Mouse (Mus musculus) embryonic facial prominence, embryonic 14.5 days (tissue): Measurements from ENCODE around the gene 1700025G04Rik. TPM values are rescaled to one million over a fixed set of nuclear protein-coding genes. Genes with fewer than 3 reads are reported as not detected.
"Not testable (repeated sequence)": the region's sequence is repeated elsewhere in the genome, so short reads cannot be mapped to it uniquely, and the experiment has no call there.

Experiments
- ATAC-seq: fragments of 200-750 bp; cut with Nextera tagmentation; 2 replicates; pipeline ENCODE4 v1.8.0; 2017; ENCODE audit warnings: low read depth, moderate number of reproducible peaks, moderate TSS enrichment
- DNase-seq: peaks from one replicate; pipeline ENCODE4 v3.0.0-alpha.2; 2015; ENCODE audit warnings: low spot score
- H3K27ac ChIP-seq: fragments of 300-500 bp; sonication (generic); replicated peaks from 2 replicates; pipeline ENCODE4 v1.5.1; 2014; ENCODE audit warnings: low read depth, mild to moderate bottlenecking, low read length, moderate library complexity
- H3K27me3 ChIP-seq: fragments of 300-500 bp; sonication (generic); replicated peaks from 2 replicates; pipeline ENCODE4 v1.6.1; 2014; ENCODE audit warnings: low read length; ENCODE audit not compliant: control insufficient read depth, insufficient read depth
- H3K36me3 ChIP-seq: fragments of 300-500 bp; sonication (generic); 2 replicates; pipeline ENCODE4 v1.6.1; 2014; ENCODE audit warnings: low read length, mixed read lengths; ENCODE audit not compliant: control insufficient read depth, insufficient read depth
- H3K4me1 ChIP-seq: fragments of 300-500 bp; sonication (generic); 2 replicates; pipeline ENCODE4 v1.6.1; 2014; ENCODE audit warnings: antibody characterized with exemption, low read length; ENCODE audit not compliant: control insufficient read depth, insufficient read depth
- H3K4me2 ChIP-seq: fragments of 300-500 bp; sonication (generic); 2 replicates; pipeline ENCODE4 v1.6.1; 2014; ENCODE audit warnings: low read depth, mild to moderate bottlenecking, low read length, moderate library complexity, mixed read lengths
- H3K4me3 ChIP-seq: fragments of 300-500 bp; sonication (generic); 2 replicates; pipeline ENCODE4 v1.5.1; 2014; ENCODE audit warnings: low read depth, mild to moderate bottlenecking, low read length
- H3K9ac ChIP-seq: fragments of 300-500 bp; sonication (generic); 2 replicates; pipeline ENCODE4 v1.6.1; 2014; ENCODE audit warnings: low read depth, mild to moderate bottlenecking, low read length, moderate library complexity, mixed read lengths
- H3K9me3 ChIP-seq: fragments of 300-500 bp; sonication (generic); 2 replicates; pipeline ENCODE4 v1.6.1; 2016; ENCODE audit warnings: low read length; ENCODE audit not compliant: control insufficient read depth
- WGBS: fragments of 180-500 bp; shearing (Covaris S2); extraction: QIAGEN DNeasy Blood & Tissue Kit; methylation state at CpG from one replicate; pipeline ENCODE4 v1.1.7; 2014; 5-methylcytosine and 5-hydroxymethylcytosine counted together
- polyA plus RNA-seq: library from polyadenylated mRNA; unstranded; fragments of >200 nt; fragmentation: Nextera tagmentation; extraction: Ambion mirVana; gene quantifications from 2 replicates; pipeline ENCODE4 v1.2.1, GENCODE M21; 2014

Gene 1700025G04Rik
- polyA plus RNA-seq, 1 experiment from 2014 or later = 35.5 TPM

DNA sequence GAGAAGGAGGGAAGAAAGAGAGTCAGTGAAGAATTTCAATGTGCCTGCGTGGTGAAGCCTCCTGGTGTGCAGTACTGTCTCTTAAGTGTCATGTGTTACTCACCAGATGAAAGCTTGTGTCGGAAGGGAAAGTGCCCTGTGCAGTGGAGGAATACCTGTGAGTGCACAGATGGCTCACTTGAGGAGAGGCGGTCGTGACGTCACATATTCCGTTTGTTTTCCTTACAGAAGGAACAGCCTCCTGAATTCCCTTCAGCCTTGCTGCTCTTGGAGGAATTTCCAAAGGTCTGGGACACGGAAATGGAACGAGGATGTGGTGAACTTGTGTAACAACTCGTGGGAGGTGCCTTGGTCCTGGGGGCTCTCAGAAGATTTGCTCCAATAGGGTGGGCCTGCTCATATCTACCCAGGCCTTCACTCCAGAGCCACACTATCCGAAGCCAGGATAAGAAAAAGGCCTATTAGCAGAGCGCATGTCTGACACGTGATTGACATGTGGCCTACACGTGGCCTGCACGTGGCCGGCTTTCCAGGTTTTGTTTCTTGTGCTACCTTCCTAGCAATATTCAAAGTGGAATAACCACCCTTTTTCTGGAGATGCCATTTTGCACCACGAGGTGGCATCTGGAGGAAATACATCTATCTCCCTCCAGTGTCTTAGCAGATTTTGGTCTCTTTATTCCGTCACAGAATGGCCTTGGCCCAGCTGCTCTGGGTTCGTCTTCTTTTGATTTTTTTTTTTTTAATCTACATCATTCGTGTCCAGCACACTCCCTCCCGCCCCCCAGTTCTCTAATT lies 238.7 kb downstream of the 1700025G04Rik start:
- DNase-seq (no peak), ATAC-seq (no peak)
- 85% methylated on average over 20 of the region's 20 CpGs for WGBS
- H3K27me3 ChIP-seq = no peaks in the 10 kb centered on the region
- H3K9ac ChIP-seq = no peak overlapping the region
- no peak overlapping the region for H3K4me3 ChIP-seq
- no peak overlapping the region for H3K27ac ChIP-seq
- H3K4me2 ChIP-seq = no peak overlapping the region
- H3K9me3 ChIP-seq = no peaks in the 10 kb centered on the region
- no peaks in the 10 kb centered on the region for H3K36me3 ChIP-seq
- 0 out of 2 replicates have a peak, but pooled peaks cover 4% of the 10 kb centered on the region for H3K4me1 ChIP-seq

- H3K27ac ChIP-seq = no peak overlapping the region
- 89% methylated on average over 16 of the region's 16 CpGs for WGBS
- H3K4me3 ChIP-seq = no peak overlapping the region
- H3K9ac ChIP-seq = no peak overlapping the region
- no peak for ATAC-seq
- DNase-seq = no peak
- no peaks in the 10 kb centered on the region for H3K4me1 ChIP-seq
- no peaks in the 10 kb centered on the region for H3K9me3 ChIP-seq
- H3K27me3 ChIP-seq = no peaks in the 10 kb centered on the region
- no peak overlapping the region for H3K4me2 ChIP-seq
- H3K36me3 ChIP-seq = no peaks in the 10 kb centered on the region
Observed at GRCm38 (mm10) chr1:151849993-151850608, 239.8 kb downstream of the 1700025G04Rik start.

GRCm38 (mm10) chr1:151848286-151848685 lies 241.6 kb downstream of the 1700025G04Rik start:
- no peak overlapping the region for H3K4me2 ChIP-seq
- DNase-seq (no peak), ATAC-seq (no peak)
- H3K27me3 ChIP-seq = no peaks in the 10 kb centered on the region
- H3K36me3 ChIP-seq = no peaks in the 10 kb centered on the region
- no peaks in the 10 kb centered on the region for H3K9me3 ChIP-seq
- no peak overlapping the region for H3K4me3 ChIP-seq
- no peak overlapping the region for H3K9ac ChIP-seq
- no peak overlapping the region for H3K27ac ChIP-seq
- 95% methylated on average over 2 of the region's 2 CpGs for WGBS
- H3K4me1 ChIP-seq = no peaks in the 10 kb centered on the region

DNA sequence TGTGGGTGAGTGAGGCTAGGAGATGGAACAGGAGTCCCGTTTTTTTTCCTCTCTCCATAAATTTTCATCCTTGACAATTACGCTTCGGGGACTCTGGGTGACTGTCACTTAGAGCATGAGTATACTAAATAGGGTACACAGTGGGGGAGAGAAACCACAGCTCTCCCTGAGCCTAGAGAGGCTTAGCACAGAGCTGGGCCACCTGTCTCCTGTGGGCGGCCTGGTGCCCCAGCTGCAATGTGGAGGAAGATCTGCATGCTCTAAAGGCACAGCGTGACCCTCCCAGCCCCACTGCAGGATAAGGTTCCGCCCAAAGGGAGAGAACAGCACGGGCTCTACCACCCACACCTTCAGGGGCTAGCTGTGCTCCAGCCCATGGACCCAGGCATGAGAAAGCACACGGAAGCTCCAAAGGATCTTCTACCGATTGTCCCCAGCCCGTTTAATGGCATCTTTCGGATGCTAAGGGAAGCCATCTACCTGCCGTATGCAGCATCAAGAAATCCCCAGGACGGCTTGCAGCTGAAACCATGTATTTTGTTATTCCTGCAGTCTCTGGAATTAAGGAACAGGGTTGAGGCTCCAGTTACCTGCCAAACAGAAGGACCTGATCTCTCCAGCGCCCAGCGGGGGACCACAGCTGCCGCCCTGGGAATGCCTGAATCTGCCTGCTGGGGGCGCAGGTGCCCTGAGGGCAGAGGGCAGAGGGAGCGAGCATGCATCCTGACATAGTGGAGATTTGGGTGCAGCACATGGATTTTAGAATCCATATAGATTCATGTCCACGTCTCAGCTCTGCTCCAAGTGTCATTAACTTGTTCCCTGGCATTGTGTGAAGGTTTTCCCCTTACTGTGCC lies 243.8 kb downstream of the 1700025G04Rik start:
- DNase-seq (no peak), ATAC-seq (0 out of 2 replicates have a peak, but pooled peaks have one; percentile 44)
- no peaks in the 10 kb centered on the region for H3K36me3 ChIP-seq
- H3K27ac ChIP-seq = no peak overlapping the region
- no peak overlapping the region for H3K4me2 ChIP-seq
- H3K4me1 ChIP-seq = no peaks in the 10 kb centered on the region
- H3K27me3 ChIP-seq = no peaks in the 10 kb centered on the region
- H3K9me3 ChIP-seq = no peaks in the 10 kb centered on the region
- WGBS = 57% methylated on average over 19 of the region's 19 CpGs
- H3K9ac ChIP-seq = no peak overlapping the region
- no peak overlapping the region for H3K4me3 ChIP-seq

GRCm38 (mm10) chr1:151845252-151845832 lies 244.6 kb downstream of the 1700025G04Rik start:
- Histone ChIP-seq H3K4me3 (no peak overlapping the region), H3K4me1 (no peaks in the 10 kb centered on the region), H3K9ac (no peak overlapping the region), H3K27me3 (no peaks in the 10 kb centered on the region), H3K9me3 (no peaks in the 10 kb centered on the region), H3K27ac (no peak overlapping the region), H3K36me3 (no peaks in the 10 kb centered on the region), H3K4me2 (no peak overlapping the region)
- DNase-seq (no peak), ATAC-seq (no peak)
- WGBS = 79% methylated on average over 17 of the region's 17 CpGs

- not testable (repeated sequence) for ATAC-seq, H3K9ac ChIP-seq, H3K36me3 ChIP-seq, H3K27me3 ChIP-seq, H3K4me2 ChIP-seq, H3K4me3 ChIP-seq, H3K27ac ChIP-seq, H3K9me3 ChIP-seq, DNase-seq, H3K4me1 ChIP-seq
- WGBS = 100% methylated on average over 1 of the region's 1 CpGs
Observed at GRCm38 (mm10) chr1:151840345-151840744, 249.6 kb downstream of the 1700025G04Rik start.

- ATAC-seq = no peak
- no peak for DNase-seq
- Histone ChIP-seq H3K27ac (no peak overlapping the region), H3K4me2 (no peak overlapping the region), H3K9ac (no peak overlapping the region), H3K4me3 (no peak overlapping the region), H3K27me3 (no peaks in the 10 kb centered on the region), H3K36me3 (no peaks in the 10 kb centered on the region), H3K9me3 (peaks cover 16% of the 10 kb centered on the region), H3K4me1 (no peaks in the 10 kb centered on the region)
- 86% methylated on average over 4 of the region's 4 CpGs for WGBS
Observed at GRCm38 (mm10) chr1:151835261-151835660, 254.7 kb downstream of the 1700025G04Rik start.

DNA sequence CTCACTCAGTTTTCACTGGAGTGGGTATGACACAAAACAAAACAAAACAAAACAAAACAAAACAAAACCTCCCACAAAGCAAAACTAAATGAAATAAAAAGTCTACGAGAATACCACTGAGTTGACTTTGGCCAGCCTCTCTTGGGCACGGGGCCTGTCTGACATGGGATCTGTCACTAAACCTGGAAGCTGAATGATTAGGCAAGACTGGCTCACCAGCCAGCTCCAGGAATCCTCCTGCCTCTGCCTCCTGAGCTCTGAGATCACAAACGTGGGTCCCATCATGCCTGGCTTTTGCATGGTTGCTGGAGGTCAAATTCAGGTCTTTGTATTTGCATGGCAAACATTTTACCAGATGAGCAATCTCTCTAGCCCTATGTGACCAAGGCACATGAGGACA lies 258.1 kb downstream of the 1700025G04Rik start:
- no peak for ATAC-seq

More for the DNA sequence above, 258.1 kb downstream of the 1700025G04Rik start:
- Histone ChIP-seq H3K36me3 (no peaks in the 10 kb centered on the region), H3K9ac (no peak overlapping the region), H3K4me2 (no peak overlapping the region), H3K9me3 (peaks cover 16% of the 10 kb centered on the region), H3K27ac (no peak overlapping the region), H3K27me3 (no peaks in the 10 kb centered on the region), H3K4me1 (no peaks in the 10 kb centered on the region), H3K4me3 (no peak overlapping the region)
- WGBS = 72% methylated on average over 3 of the region's 3 CpGs
- no peak for DNase-seq
